Mouse (Mus musculus) heart, adult 2 months (tissue): Measurements from ENCODE around the gene Ttc38.

ENCODE experiments used
- CTCF ChIP-seq: fragments of 200-600 bp; IDR thresholded peaks from 2 replicates; pipeline ENCODE4 v1.8.1; 2022; ENCODE audit warnings: antibody characterized with exemption, mild to moderate bottlenecking, moderate library complexity
- EP300 ChIP-seq: fragments of 200-500 bp; IDR thresholded peaks from 2 replicates; pipeline ENCODE4 v1.6.1; 2011; ENCODE audit warnings: low read depth, low read length, control low read depth; ENCODE audit not compliant: insufficient read depth
- POLR2A ChIP-seq: fragments of 200-500 bp; IDR thresholded peaks from 2 replicates; pipeline ENCODE4 v1.6.1; 2011; ENCODE audit warnings: mild to moderate bottlenecking, low read depth, low read length, control low read depth; ENCODE audit not compliant: insufficient read depth

- TF ChIP-seq EP300 = peak; percentile 69; the same call in 1 of the 2 replicates
- TF ChIP-seq CTCF = peak; percentile 91
- no peak for TF ChIP-seq POLR2A
Observed at GRCm38 (mm10) chr15:85896284-85896683, 64.2 kb downstream of the Ttc38 start.
